Comparison of ENCODE assay signal across 27 mouse cellular contexts in genomic region chr3:59211784-59212183, GRCm38 (mm10). TPM values are rescaled to one million over a fixed set of nuclear protein-coding genes. Genes with fewer than 3 reads are reported as not detected.
DNase-seq lines count a peak whose midpoint lies in the region; ATAC-seq and TF ChIP-seq lines count a peak whose summit lies in the region.
"Had no signal": no experiment of that assay in that cellular context is flagged by ENCODE, and none has a peak within 500 bp of the region (broad histone marks: within the 10 kb centered on the region; RNA-seq: fewer than 3 reads in every experiment).

No protein-coding gene starts in this region.

- WGBS in kidney, adult 2 months: 80% methylated on average over 8 of the region's 8 CpGs

- H3K27ac ChIP-seq in kidney, adult 2 months (ENCODE audit: insufficient read depth, low read depth, low read length): no peak overlapping the region
- peak overlapping the region; percentile 94 for H3K27ac ChIP-seq in bone marrow macrophage, adult 2 months (ENCODE audit: insufficient read depth, low read depth, low read length)
- H3K27ac ChIP-seq: embryonic facial prominence, embryonic 13.5 days; gastrocnemius, adult 2 months; kidney, embryonic 15.5 days; limb, embryonic 13.5 days; midbrain, embryonic 10.5 days; neural tube, embryonic 12.5 days; stomach, embryonic 15.5 days had no signal

- no peak for TF ChIP-seq POLR2A in kidney, adult 2 months (IDR thresholded peaks at IDR 0.05; ENCODE audit: low read depth, low read length)
- no peak for TF ChIP-seq POLR2A in bone marrow macrophage, adult 2 months (IDR thresholded peaks at IDR 0.05; ENCODE audit: borderline replicate concordance, low read depth, low read length)

- H3K27me3 ChIP-seq in kidney, adult 2 months (replicated peaks; ENCODE audit: control insufficient read depth, insufficient read depth, low read length): no peaks in the 10 kb centered on the region
- H3K27me3 ChIP-seq: embryonic facial prominence, embryonic 13.5 days; kidney, embryonic 15.5 days; limb, embryonic 13.5 days; neural tube, embryonic 12.5 days; stomach, embryonic 15.5 days had no signal

- H3K4me1 ChIP-seq in kidney, adult 2 months (ENCODE audit: control insufficient read depth, insufficient read depth, low read length): no peaks in the 10 kb centered on the region
- H3K4me1 ChIP-seq in bone marrow macrophage, adult 2 months (ENCODE audit: control insufficient read depth, insufficient read depth, low read length): peaks cover 50% of the 10 kb centered on the region
- H3K4me1 ChIP-seq: midbrain, embryonic 10.5 days; neural tube, embryonic 12.5 days; stomach, embryonic 15.5 days had no signal

- no peaks in the 10 kb centered on the region for H3K36me3 ChIP-seq in kidney, adult 2 months (ENCODE audit: control insufficient read depth, insufficient read depth, low read length)
- H3K36me3 ChIP-seq: embryonic facial prominence, embryonic 13.5 days; kidney, embryonic 15.5 days; limb, embryonic 13.5 days; midbrain, embryonic 10.5 days; neural tube, embryonic 12.5 days; stomach, embryonic 15.5 days had no signal

- peak; percentile 58 for ATAC-seq in megakaryocyte progenitor cell, adult 5-6 weeks (replicated peaks; ENCODE audit: poor library complexity)
- no peak for ATAC-seq in erythroblast, adult 5-6 weeks (replicated peaks; ENCODE audit: low FRiP score, poor library complexity, severe bottlenecking)
- ATAC-seq: forebrain, postnatal 0 days; hindbrain, embryonic 16.5 days; intestine, embryonic 16.5 days had no signal

- DNase-seq in kidney, adult 2 months: peak; percentile 19
- DNase-seq in kidney, postnatal 4 days: no peak
- peak; percentile 24 for DNase-seq in A20 (ENCODE audit: low read depth, low spot score)
- no peak for DNase-seq in cerebellum, adult 8-10 months
- no peak for DNase-seq in urinary bladder, postnatal 14 days (ENCODE audit: low spot score)
- DNase-seq: adrenal gland, postnatal 10 days; cerebellum, adult 11-12 months; forebrain, postnatal 0 days; gastrocnemius, adult 2 months; heart, postnatal 36 days; layer of hippocampus, postnatal 36 days; lung, postnatal 14 days had no signal

- TF ChIP-seq CTCF in kidney, adult 2 months (conservative IDR thresholded peaks at IDR 0.05; ENCODE audit: insufficient read depth, insufficient read length, low read depth, low read length): no peak
- no peak for TF ChIP-seq CTCF in bone marrow macrophage, adult 2 months (IDR thresholded peaks at IDR 0.05; ENCODE audit: low read depth, low read length)

- no peak overlapping the region for H3K4me3 ChIP-seq in kidney, adult 2 months (ENCODE audit: insufficient read depth, low read depth, low read length)
- peak overlapping the region; percentile 44 for H3K4me3 ChIP-seq in bone marrow macrophage, adult 2 months (ENCODE audit: insufficient read depth, low read length)
- H3K4me3 ChIP-seq: embryonic facial prominence, embryonic 13.5 days; gastrocnemius, adult 2 months; kidney, embryonic 15.5 days; limb, embryonic 13.5 days; midbrain, embryonic 10.5 days; neural tube, embryonic 12.5 days; stomach, embryonic 15.5 days had no signal

RNA-seq across cellular contexts. Expression of gene P2ry13, which starts 1.1 kb away (rescaled TPM):
- polyA plus RNA-seq in kidney, adult 2 months (2012; rRNA removed): 0.29 and 1.3 TPM in 2 replicates
- polyA plus RNA-seq in bone marrow macrophage, adult 2 months (2012; ENCODE audit: insufficient read depth, insufficient read length, missing spikeins): 18.7 and 21.0 TPM in 2 replicates
- 0.95 and 1.6 TPM in 2 replicates for total RNA-seq in megakaryocyte progenitor cell, adult 5-6 weeks (2015)
- 0.78 and 0.83 TPM in 2 replicates for total RNA-seq in megakaryocyte progenitor cell, adult 5-6 weeks (2017)
- 1.7 and 9.8 TPM in 2 replicates for total RNA-seq in erythroblast, adult 5-6 weeks (2015; ENCODE audit: low replicate concordance)
- total RNA-seq in erythroblast, adult 5-6 weeks (2017; ENCODE audit: low replicate concordance): 1.7 and 2.2 TPM in 2 replicates
- polyA plus RNA-seq: C2C12 had no signal

RNA-seq across cellular contexts. Expression of gene Gpr87, which starts 16.9 kb away (rescaled TPM):
- 0.16 TPM in 2 replicates for polyA plus RNA-seq in kidney, adult 2 months (2012; rRNA removed)
- not detected in 2 replicates for polyA plus RNA-seq in bone marrow macrophage, adult 2 months (2012; ENCODE audit: insufficient read depth, insufficient read length, missing spikeins)
- total RNA-seq in megakaryocyte progenitor cell, adult 5-6 weeks (2015): not detected in 2 replicates
- not detected in 2 replicates for total RNA-seq in megakaryocyte progenitor cell, adult 5-6 weeks (2017)
- not detected in 2 replicates for total RNA-seq in erythroblast, adult 5-6 weeks (2015; ENCODE audit: low replicate concordance)
- not detected in 2 replicates for total RNA-seq in erythroblast, adult 5-6 weeks (2017; ENCODE audit: low replicate concordance)
- total RNA-seq: adrenal gland, postnatal 10 days; forebrain, postnatal 0 days; gastrocnemius, adult 2 months; heart, postnatal 36 days; layer of hippocampus, postnatal 36 days; left cerebral cortex, postnatal 14 days had no signal
- polyA plus RNA-seq: C2C12; forebrain, postnatal 0 days; heart, embryonic 14.5 days; intestine, embryonic 16.5 days; kidney, embryonic 15.5 days; liver, embryonic 16.5 days had no signal

RNA-seq across cellular contexts. Expression of gene P2ry12, which starts 50.9 kb away (rescaled TPM):
- 0.75 and 1.5 TPM in 2 replicates for polyA plus RNA-seq in kidney, adult 2 months (2012; rRNA removed)
- polyA plus RNA-seq in bone marrow macrophage, adult 2 months (2012; ENCODE audit: insufficient read depth, insufficient read length, missing spikeins): 34.6 and 38.6 TPM in 2 replicates
- 0.32 TPM in 1 of 2 replicates, not detected in the other for total RNA-seq in megakaryocyte progenitor cell, adult 5-6 weeks (2015)
- 0.17 TPM in 1 of 2 replicates, not detected in the other for total RNA-seq in megakaryocyte progenitor cell, adult 5-6 weeks (2017)
- 3.3 and 4.2 TPM in 2 replicates for total RNA-seq in erythroblast, adult 5-6 weeks (2015; ENCODE audit: low replicate concordance)
- total RNA-seq in erythroblast, adult 5-6 weeks (2017; ENCODE audit: low replicate concordance): 0.68 TPM in 1 of 2 replicates, not detected in the other
- polyA plus RNA-seq: C2C12 had no signal

RNA-seq across cellular contexts. Expression of gene P2ry14, which starts 58.4 kb away (rescaled TPM):
- 3.8 and 4.2 TPM in 2 replicates for polyA plus RNA-seq in kidney, adult 2 months (2012; rRNA removed)
- 65.5 and 75.6 TPM in 2 replicates for polyA plus RNA-seq in bone marrow macrophage, adult 2 months (2012; ENCODE audit: insufficient read depth, insufficient read length, missing spikeins)
- 5.7 and 7.2 TPM in 2 replicates for total RNA-seq in megakaryocyte progenitor cell, adult 5-6 weeks (2015)
- 5.0 and 8.0 TPM in 2 replicates for total RNA-seq in megakaryocyte progenitor cell, adult 5-6 weeks (2017)
- total RNA-seq in erythroblast, adult 5-6 weeks (2015; ENCODE audit: low replicate concordance): 0.96 and 4.0 TPM in 2 replicates
- total RNA-seq in erythroblast, adult 5-6 weeks (2017; ENCODE audit: low replicate concordance): 0.98 and 3.1 TPM in 2 replicates
- polyA plus RNA-seq: C2C12 had no signal

Comparison
In these comparisons a context has a peak if more than half of its experiments do, and no peak if none do; other contexts are left out.
1. DNase-seq: peak in kidney, adult 2 months (single experiment) and A20 (single experiment); none in kidney, postnatal 4 days (0 of 2), cerebellum, adult 8-10 months (single experiment) and urinary bladder, postnatal 14 days (single experiment).